Mouse (Mus musculus): Measurements from ENCODE around the gene Hdgfl3. TPM values are rescaled to one million over a fixed set of nuclear protein-coding genes. Genes with fewer than 3 reads are reported as not detected.

Hdgfl3 gene
- total RNA-seq, 2 experiments from 2014 or later, result 11.6 to 12.0 TPM

Other genes with a start within 250 kb of the Hdgfl3 start
- 1 to 10 TPM; 2.3 to 5.1 TPM for gene Homer2, start 226.9 kb downstream of the Hdgfl3 start, total RNA-seq (2021)
- 10 to 100 TPM; 38.7 to 57.4 TPM for gene Ramac, start 171.5 kb downstream of the Hdgfl3 start, total RNA-seq (2021)
- 10 to 100 TPM; 30.9 to 41.0 TPM for gene 3110040N11Rik, start 145.0 kb downstream of the Hdgfl3 start, total RNA-seq (2021)
- gene Btbd1, start 105.0 kb downstream of the Hdgfl3 start, total RNA-seq (2021), result 100 to 1,000 TPM; 115 to 123 TPM
- not detected for gene Gm10160, start 78.7 kb downstream of the Hdgfl3 start, total RNA-seq (2021)
- gene Tm6sf1, start 75.5 kb downstream of the Hdgfl3 start, total RNA-seq (2021), result 10 to 100 TPM; 10.5 to 18.3 TPM
- under 1 TPM; 0.63 to 0.73 TPM for gene Bnc1, start 57.8 kb upstream of the Hdgfl3 start, total RNA-seq (2021)
- 1 to 10 TPM; 4.3 to 6.0 TPM for gene Sh3gl3, start 239.4 kb upstream of the Hdgfl3 start, total RNA-seq (2021)

All from adrenal gland, postnatal 36 days (tissue).